Mouse (Mus musculus): ENCODE measurements around the gene Prkag3. TPM values are rescaled to one million over a fixed set of nuclear protein-coding genes. Genes with fewer than 3 reads are reported as not detected.
A peak's percentile ranks its signal among the peaks of the same experiment; 100 is the strongest.

Prkag3 gene
- 0.06 and 0.18 TPM in 2 replicates for polyA plus RNA-seq (2012; rRNA removed)

- H3K27ac ChIP-seq (ENCODE audit: insufficient read depth, low read length), result no peak within 1 kb of the TSS
- H3K27me3 ChIP-seq (ENCODE audit: control insufficient read depth, insufficient read depth, low read length), result no peaks in the 10 kb centered on the region
- no peaks in the 10 kb centered on the region for H3K36me3 ChIP-seq (ENCODE audit: control insufficient read depth, insufficient read depth, low read length)
- WGBS, result 11% methylated on average over 30 of the region's 30 CpGs
- no peak within 1 kb of the TSS for H3K4me3 ChIP-seq (ENCODE audit: extremely low read depth, insufficient read depth, insufficient read length)
- DNase-seq (ENCODE audit: low read depth in 1 of 2, low spot score in 2 of 2), result peak in 1 of 2 experiments; percentile 52
- no peak for TF ChIP-seq POLR2A (IDR thresholded peaks at IDR 0.05; ENCODE audit: low read depth, low read length)
- TF ChIP-seq CTCF (IDR thresholded peaks at IDR 0.05; ENCODE audit: extremely low read depth, insufficient read depth, insufficient read length, insufficient replicate concordance), result peak; percentile 57; the same call in 1 of the 2 replicates
- peaks cover 5% of the 10 kb centered on the region; the same call in 1 of the 2 replicates for H3K4me1 ChIP-seq (ENCODE audit: control insufficient read depth, insufficient read depth, insufficient read length)
Observed at GRCm38 (mm10) chr1:74748643-74749271, at the start of gene Prkag3. TSS of gene Prkag3 (minus strand) at chr1:74749221.

GRCm38 (mm10) chr1:74797459-74797858 is 48.4 kb upstream of the Prkag3 start:
- 49% methylated on average over 5 of the region's 5 CpGs for WGBS
- no peak for DNase-seq (ENCODE audit: low read depth in 1 of 2, low spot score in 2 of 2)
- Histone ChIP-seq H3K27ac (ENCODE audit: insufficient read depth, low read length) (no peak overlapping the region), H3K27me3 (ENCODE audit: control insufficient read depth, insufficient read depth, low read length) (peaks cover 7% of the 10 kb centered on the region), H3K4me3 (ENCODE audit: extremely low read depth, insufficient read depth, insufficient read length) (no peak overlapping the region), H3K4me1 (ENCODE audit: control insufficient read depth, insufficient read depth, insufficient read length) (peaks cover 23% of the 10 kb centered on the region; the same call in 1 of the 2 replicates), H3K36me3 (ENCODE audit: control insufficient read depth, insufficient read depth, low read length) (no peaks in the 10 kb centered on the region)
- no peak for TF ChIP-seq POLR2A (IDR thresholded peaks at IDR 0.05; ENCODE audit: low read depth, low read length)
- TF ChIP-seq CTCF (IDR thresholded peaks at IDR 0.05; ENCODE audit: extremely low read depth, insufficient read depth, insufficient read length, insufficient replicate concordance), result no peak

GRCm38 (mm10) chr1:74795145-74795529 is 46.1 kb upstream of the Prkag3 start:
- Histone ChIP-seq H3K27me3 (ENCODE audit: control insufficient read depth, insufficient read depth, low read length) (peaks cover 13% of the 10 kb centered on the region), H3K4me1 (ENCODE audit: control insufficient read depth, insufficient read depth, insufficient read length) (peaks cover 22% of the 10 kb centered on the region), H3K27ac (ENCODE audit: insufficient read depth, low read length) (no peak overlapping the region), H3K36me3 (ENCODE audit: control insufficient read depth, insufficient read depth, low read length) (no peaks in the 10 kb centered on the region), H3K4me3 (ENCODE audit: extremely low read depth, insufficient read depth, insufficient read length) (no peak overlapping the region)
- no peak for DNase-seq (ENCODE audit: low read depth in 1 of 2, low spot score in 2 of 2)
- TF ChIP-seq POLR2A (IDR thresholded peaks at IDR 0.05; ENCODE audit: low read depth, low read length) (no peak), CTCF (IDR thresholded peaks at IDR 0.05; ENCODE audit: extremely low read depth, insufficient read depth, insufficient read length, insufficient replicate concordance) (no peak)
- 11% methylated on average over 7 of the region's 11 CpGs for WGBS

- DNase-seq (ENCODE audit: low read depth in 1 of 2, low spot score in 2 of 2), result peak in 1 of 2 experiments; percentile 30
- no peak overlapping the region for H3K27ac ChIP-seq (ENCODE audit: insufficient read depth, low read length)
- no peaks in the 10 kb centered on the region for H3K36me3 ChIP-seq (ENCODE audit: control insufficient read depth, insufficient read depth, low read length)
- WGBS, result 2% methylated on average over 38 of the region's 38 CpGs
- peaks cover 22% of the 10 kb centered on the region for H3K4me1 ChIP-seq (ENCODE audit: control insufficient read depth, insufficient read depth, insufficient read length)
- peaks cover 13% of the 10 kb centered on the region for H3K27me3 ChIP-seq (ENCODE audit: control insufficient read depth, insufficient read depth, low read length)
- peak overlapping the region; percentile 21 for H3K4me3 ChIP-seq (ENCODE audit: extremely low read depth, insufficient read depth, insufficient read length)
- TF ChIP-seq POLR2A (IDR thresholded peaks at IDR 0.05; ENCODE audit: low read depth, low read length) (no peak), CTCF (IDR thresholded peaks at IDR 0.05; ENCODE audit: extremely low read depth, insufficient read depth, insufficient read length, insufficient replicate concordance) (no peak)
Observed at GRCm38 (mm10) chr1:74794487-74795144, 45.6 kb upstream of the Prkag3 start.

- no peak overlapping the region for H3K27ac ChIP-seq (ENCODE audit: insufficient read depth, low read length)
- 64% methylated on average over 19 of the region's 19 CpGs for WGBS
- peaks cover 13% of the 10 kb centered on the region for H3K27me3 ChIP-seq (ENCODE audit: control insufficient read depth, insufficient read depth, low read length)
- no peak overlapping the region for H3K4me3 ChIP-seq (ENCODE audit: extremely low read depth, insufficient read depth, insufficient read length)
- TF ChIP-seq POLR2A (IDR thresholded peaks at IDR 0.05; ENCODE audit: low read depth, low read length) (no peak), CTCF (IDR thresholded peaks at IDR 0.05; ENCODE audit: extremely low read depth, insufficient read depth, insufficient read length, insufficient replicate concordance) (no peak)
- H3K4me1 ChIP-seq (ENCODE audit: control insufficient read depth, insufficient read depth, insufficient read length), result peaks cover 22% of the 10 kb centered on the region
- DNase-seq (ENCODE audit: low read depth in 1 of 2, low spot score in 2 of 2), result no peak
- no peaks in the 10 kb centered on the region for H3K36me3 ChIP-seq (ENCODE audit: control insufficient read depth, insufficient read depth, low read length)
Observed at GRCm38 (mm10) chr1:74792831-74793660, 44.0 kb upstream of the Prkag3 start.

- 0 out of 2 replicates have a peak within 1 kb of the TSS, but pooled peaks have one; percentile 3 for H3K27ac ChIP-seq (ENCODE audit: insufficient read depth, low read length)
- peak; percentile 34 to 55 for DNase-seq (ENCODE audit: low read depth in 1 of 2, low spot score in 2 of 2)
- H3K4me1 ChIP-seq (ENCODE audit: control insufficient read depth, insufficient read depth, insufficient read length), result peaks cover 22% of the 10 kb centered on the region
- TF ChIP-seq CTCF (IDR thresholded peaks at IDR 0.05; ENCODE audit: extremely low read depth, insufficient read depth, insufficient read length, insufficient replicate concordance) (no peak), POLR2A (IDR thresholded peaks at IDR 0.05; ENCODE audit: low read depth, low read length) (no peak)
- 4% methylated on average over 11 of the region's 11 CpGs for WGBS
- H3K36me3 ChIP-seq (ENCODE audit: control insufficient read depth, insufficient read depth, low read length), result no peaks in the 10 kb centered on the region
- H3K27me3 ChIP-seq (ENCODE audit: control insufficient read depth, insufficient read depth, low read length), result peaks cover 13% of the 10 kb centered on the region
- peak within 1 kb of the TSS; percentile 22; the same call in 1 of the 2 replicates for H3K4me3 ChIP-seq (ENCODE audit: extremely low read depth, insufficient read depth, insufficient read length)
Observed at GRCm38 (mm10) chr1:74791249-74791648, 42.2 kb upstream of the Prkag3 start, which contains the start of gene Wnt10a. TSS of gene Wnt10a (plus strand) at chr1:74791516.
